Mouse (Mus musculus) layer of hippocampus, adult 2 months (tissue): ENCODE results near the gene Syt6. TPM values are rescaled to one million over a fixed set of nuclear protein-coding genes. Genes with fewer than 3 reads are reported as not detected.

Experiments
- DNase-seq, 2 experiments: peaks; one replicate each; pipeline ENCODE4 v3.0.0; 2022; ENCODE audit warnings: low spot score in 2 of 2
- H3K27ac ChIP-seq: fragments of 200-600 bp; 2 replicates; pipeline ENCODE4 v1.8.1; 2022
- H3K4me3 ChIP-seq: fragments of 200-600 bp; 2 replicates; pipeline ENCODE4 v1.8.1; 2022; ENCODE audit warnings: mild to moderate bottlenecking
- CTCF ChIP-seq: fragments of 200-600 bp; conservative IDR thresholded peaks from 2 replicates; pipeline ENCODE4 v1.8.1; 2022; ENCODE audit warnings: antibody characterized with exemption, mild to moderate bottlenecking, moderate library complexity
- long read RNA-seq, 2 experiments: library from polyadenylated mRNA; stranded (forward); transcript quantifications; one replicate each; pipeline ENCODE4 v2.0.0; 2021; ENCODE audit warnings: borderline mapping rate in 2 of 2
- total RNA-seq, 2 experiments: library from RNA; stranded (reverse); gene quantifications; 2 replicates each; pipeline ENCODE4 v1.2.3; 2021

Syt6 gene
- 1 to 10 TPM; 6.2 to 6.3 TPM for total RNA-seq
- long read RNA-seq, experiment 1, full-length matches to known transcripts: 3 of 3 reads
- long read RNA-seq, experiment 1, partial matches to known transcripts: 0 of 3 reads
- long read RNA-seq, experiment 1, other reads (novel, unspliced or antisense): 0 of 3 reads
- long read RNA-seq, experiment 2, full-length matches to known transcripts: 7 of 11 reads
- long read RNA-seq, experiment 2, partial matches to known transcripts: 0 of 11 reads
- long read RNA-seq, experiment 2, other reads (novel, unspliced or antisense): 4 of 11 reads

- H3K27ac ChIP-seq: no peak within 1 kb of the TSS
- no peak for DNase-seq
- H3K4me3 ChIP-seq: peak within 1 kb of the TSS; percentile 56
- no peak for TF ChIP-seq CTCF
These were observed at the start of gene Syt6 for GRCm38 (mm10) chr3:103575156-103575892. Gene Syt6, plus strand, starts transcription at chr3:103575231.

GRCm38 (mm10) chr3:103526201-103526704 lies 48.8 kb upstream of the Syt6 start:
- DNase-seq: no peak
- TF ChIP-seq CTCF: no peak
- no peak overlapping the region for H3K27ac ChIP-seq
- H3K4me3 ChIP-seq: no peak overlapping the region

GRCm38 (mm10) chr3:103526864-103527263 lies 48.2 kb upstream of the Syt6 start:
- Histone ChIP-seq H3K27ac (no peak overlapping the region), H3K4me3 (no peak overlapping the region)
- DNase-seq: no peak
- no peak for TF ChIP-seq CTCF

GRCm38 (mm10) chr3:103534036-103534435 lies 41.0 kb upstream of the Syt6 start:
- no peak overlapping the region for H3K4me3 ChIP-seq
- no peak overlapping the region for H3K27ac ChIP-seq
- no peak for TF ChIP-seq CTCF
- no peak for DNase-seq

GRCm38 (mm10) chr3:103535207-103535606 lies 39.8 kb upstream of the Syt6 start:
- no peak for DNase-seq
- TF ChIP-seq CTCF: no peak
- no peak overlapping the region for H3K27ac ChIP-seq
- no peak overlapping the region for H3K4me3 ChIP-seq

- DNase-seq: no peak
- no peak for TF ChIP-seq CTCF
- no peak overlapping the region for H3K27ac ChIP-seq
- no peak overlapping the region for H3K4me3 ChIP-seq
These were observed 35.9 kb upstream of the Syt6 start for GRCm38 (mm10) chr3:103539148-103539547.

GRCm38 (mm10) chr3:103546166-103546565 lies 28.9 kb upstream of the Syt6 start:
- Histone ChIP-seq H3K4me3 (no peak overlapping the region), H3K27ac (no peak overlapping the region)
- TF ChIP-seq CTCF: no peak
- no peak for DNase-seq

- TF ChIP-seq CTCF: no peak
- no peak overlapping the region for H3K4me3 ChIP-seq
- no peak for DNase-seq
- no peak overlapping the region for H3K27ac ChIP-seq
These were observed 28.4 kb upstream of the Syt6 start for GRCm38 (mm10) chr3:103546626-103547025.

GRCm38 (mm10) chr3:103550236-103550635 lies 24.8 kb upstream of the Syt6 start:
- no peak overlapping the region for H3K27ac ChIP-seq
- H3K4me3 ChIP-seq: no peak overlapping the region
- TF ChIP-seq CTCF: no peak
- DNase-seq: no peak

- no peak for TF ChIP-seq CTCF
- Histone ChIP-seq H3K4me3 (no peak overlapping the region), H3K27ac (no peak overlapping the region)
- no peak for DNase-seq
These were observed 7.8 kb upstream of the Syt6 start for GRCm38 (mm10) chr3:103567226-103567625.

- H3K4me3 ChIP-seq: no peak overlapping the region
- TF ChIP-seq CTCF: no peak
- no peak for DNase-seq
- H3K27ac ChIP-seq: no peak overlapping the region
These were observed 2.5 kb upstream of the Syt6 start for GRCm38 (mm10) chr3:103572526-103572925.

GRCm38 (mm10) chr3:103573106-103573790 lies 1.8 kb upstream of the Syt6 start:
- DNase-seq: no peak
- Histone ChIP-seq H3K27ac (no peak overlapping the region), H3K4me3 (peak overlapping the region; percentile 19)
- TF ChIP-seq CTCF: 0 out of 2 replicates have a peak, but pooled peaks have one; percentile 12

- Histone ChIP-seq H3K4me3 (peak overlapping the region; percentile 19; the same call in 1 of the 2 replicates), H3K27ac (no peak overlapping the region)
- DNase-seq: peak in 1 of 2 experiments; percentile 29
- TF ChIP-seq CTCF: no peak
These were observed 1.3 kb upstream of the Syt6 start for GRCm38 (mm10) chr3:103573791-103574166.
